ENCODE assay signal across 9 mouse cellular contexts in genomic region chr10:36507991-36508546, GRCm38 (mm10). TPM values are rescaled to one million over a fixed set of nuclear protein-coding genes. Genes with fewer than 3 reads are reported as not detected.
DNase-seq lines count a peak whose midpoint lies in the region; ATAC-seq and TF ChIP-seq lines count a peak whose summit lies in the region.
"Had no signal": no experiment of that assay in that cellular context is flagged by ENCODE, and none has a peak within 500 bp of the region (broad histone marks: within the 10 kb centered on the region; RNA-seq: fewer than 3 reads in every experiment).

No protein-coding gene starts in this region.

- H3K36me3 ChIP-seq in embryonic facial prominence, embryonic 12.5 days, result no peaks in the 10 kb centered on the region
- H3K36me3 ChIP-seq in hindbrain, embryonic 15.5 days, result no peaks in the 10 kb centered on the region
- H3K36me3 ChIP-seq in neural tube, embryonic 15.5 days, result no peaks in the 10 kb centered on the region
- H3K36me3 ChIP-seq: liver, embryonic 15.5 days had no signal

- H3K27me3 ChIP-seq in embryonic facial prominence, embryonic 12.5 days, result peaks cover 27% of the 10 kb centered on the region
- no peaks in the 10 kb centered on the region for H3K27me3 ChIP-seq in hindbrain, embryonic 15.5 days
- H3K27me3 ChIP-seq in neural tube, embryonic 15.5 days (replicated peaks), result no peaks in the 10 kb centered on the region

- H3K4me2 ChIP-seq in embryonic facial prominence, embryonic 12.5 days (replicated peaks), result peak overlapping the region; percentile 97
- peak overlapping the region; percentile 95 for H3K4me2 ChIP-seq in hindbrain, embryonic 15.5 days
- H3K4me2 ChIP-seq in neural tube, embryonic 15.5 days, result peak overlapping the region; percentile 82

- H3K9me3 ChIP-seq in embryonic facial prominence, embryonic 12.5 days, result no peaks in the 10 kb centered on the region
- H3K9me3 ChIP-seq in hindbrain, embryonic 15.5 days, result no peaks in the 10 kb centered on the region
- no peaks in the 10 kb centered on the region for H3K9me3 ChIP-seq in neural tube, embryonic 15.5 days (replicated peaks)
- H3K9me3 ChIP-seq: liver, embryonic 15.5 days had no signal

- peaks cover 4% of the 10 kb centered on the region; the same call in 1 of the 2 replicates for H3K4me1 ChIP-seq in embryonic facial prominence, embryonic 12.5 days
- H3K4me1 ChIP-seq in hindbrain, embryonic 15.5 days (replicated peaks), result peaks cover 16% of the 10 kb centered on the region; the same call in 1 of the 2 replicates
- H3K4me1 ChIP-seq in neural tube, embryonic 15.5 days, result peaks cover 13% of the 10 kb centered on the region
- H3K4me1 ChIP-seq: liver, embryonic 15.5 days had no signal

- H3K4me3 ChIP-seq in left cerebral cortex, adult 2 months, result peak overlapping the region; percentile 77
- H3K4me3 ChIP-seq in embryonic facial prominence, embryonic 12.5 days, result peak overlapping the region; percentile 70
- H3K4me3 ChIP-seq in hindbrain, embryonic 15.5 days, result peak overlapping the region; percentile 74
- H3K4me3 ChIP-seq in neural tube, embryonic 15.5 days (replicated peaks), result peak overlapping the region; percentile 66

- H3K9ac ChIP-seq in embryonic facial prominence, embryonic 12.5 days, result peak overlapping the region; percentile 39
- peak overlapping the region; percentile 81 for H3K9ac ChIP-seq in hindbrain, embryonic 15.5 days
- peak overlapping the region; percentile 75 for H3K9ac ChIP-seq in neural tube, embryonic 15.5 days (replicated peaks)
- H3K9ac ChIP-seq: liver, embryonic 15.5 days had no signal

- no peak for TF ChIP-seq CTCF in left cerebral cortex, adult 2 months (IDR thresholded peaks at IDR 0.05)

- no peak for DNase-seq in left cerebral cortex, adult 2 months (ENCODE audit: extremely low spot score in 1 of 2, low spot score in 2 of 2)
- no peak for DNase-seq in left cerebral cortex, adult 9 months (ENCODE audit: low spot score in 2 of 2)
- DNase-seq in T-cell, adult 2 months (ENCODE audit: low spot score), result no peak
- DNase-seq in spleen, postnatal 36 days (ENCODE audit: low spot score in 2 of 2), result no peak
- DNase-seq in c-Kit-positive CD71-positive TER-119-positive erythroid progenitor cells, embryonic 14.5 days (ENCODE audit: low spot score), result no peak

- no peak overlapping the region for H3K27ac ChIP-seq in left cerebral cortex, adult 2 months
- no peak overlapping the region for H3K27ac ChIP-seq in embryonic facial prominence, embryonic 12.5 days
- H3K27ac ChIP-seq in hindbrain, embryonic 15.5 days (replicated peaks), result peak overlapping the region; percentile 90
- peak overlapping the region; percentile 88 for H3K27ac ChIP-seq in neural tube, embryonic 15.5 days (replicated peaks)
- H3K27ac ChIP-seq: liver, embryonic 15.5 days had no signal

- intact Hi-C loops in left cerebral cortex, adult 2 months (cut with DNase I), result no loop called here

- ATAC-seq in embryonic facial prominence, embryonic 12.5 days (ENCODE audit: insufficient number of reproducible peaks, insufficient read depth, low FRiP score, low TSS enrichment), result no peak
- ATAC-seq in hindbrain, embryonic 15.5 days (ENCODE audit: low FRiP score, low read depth), result no peak
- ATAC-seq in neural tube, embryonic 15.5 days (ENCODE audit: low FRiP score), result no peak

- 1% methylated on average over 18 of the region's 18 CpGs for WGBS in embryonic facial prominence, embryonic 12.5 days
- WGBS in hindbrain, embryonic 15.5 days, result 1% methylated on average over 18 of the region's 18 CpGs
- 2% methylated on average over 18 of the region's 18 CpGs for WGBS in neural tube, embryonic 15.5 days

RNA-seq across cellular contexts. Expression of gene Hs3st5, which starts 1.5 kb away (rescaled TPM):
- total RNA-seq in left cerebral cortex, adult 2 months (2021), result 1 to 10 TPM; 6.0 to 6.1 TPM
- polyA plus RNA-seq in embryonic facial prominence, embryonic 12.5 days (2016; fragmentation: Nextera tagmentation; extraction: Ambion mirVana), result 6.0 and 7.2 TPM in 2 replicates
- polyA plus RNA-seq in hindbrain, embryonic 15.5 days (2015; fragmentation: Nextera tagmentation; extraction: Ambion mirVana), result 31.7 and 34.9 TPM in 2 replicates
- polyA plus RNA-seq in neural tube, embryonic 15.5 days (2015; fragmentation: Nextera tagmentation; extraction: Ambion mirVana), result 35.9 and 43.7 TPM in 2 replicates
- polyA plus RNA-seq: liver, embryonic 15.5 days had no signal

Comparison
In these comparisons a context has a peak if more than half of its experiments do, and no peak if none do; other contexts are left out.
1. H3K27ac ChIP-seq: peak in hindbrain, embryonic 15.5 days (single experiment) and neural tube, embryonic 15.5 days (single experiment); none in left cerebral cortex, adult 2 months (single experiment) and embryonic facial prominence, embryonic 12.5 days (single experiment).
2. Peak in every context shown above with its lines, with median percentiles within 50 percentile points of each other: H3K4me3 ChIP-seq, H3K4me2 ChIP-seq and H3K9ac ChIP-seq.